Mouse (Mus musculus) heart, embryonic 13.5 days (tissue): ENCODE data around the gene Tnp1. TPM values are rescaled to one million over a fixed set of nuclear protein-coding genes. Genes with fewer than 3 reads are reported as not detected.

Experiments
- ATAC-seq: fragments of 200-750 bp; cut with Nextera tagmentation; 2 replicates; pipeline ENCODE4 v1.8.0; 2017; ENCODE audit warnings: moderate TSS enrichment; ENCODE audit not compliant: insufficient number of reproducible peaks, low FRiP score, low TSS enrichment; ENCODE audit errors: extremely low read depth
- H3K27ac ChIP-seq: fragments of 300-500 bp; sonication (generic); replicated peaks from 2 replicates; pipeline ENCODE4 v1.5.1; 2015; ENCODE audit warnings: moderate library complexity, mild to moderate bottlenecking, inconsistent platforms
- H3K27me3 ChIP-seq: fragments of 300-500 bp; sonication (generic); replicated peaks from 2 replicates; pipeline ENCODE4 v1.6.1; 2015; ENCODE audit warnings: mild to moderate bottlenecking, inconsistent platforms
- H3K36me3 ChIP-seq: fragments of 300-500 bp; sonication (generic); 2 replicates; pipeline ENCODE4 v1.6.1; 2015; ENCODE audit warnings: mild to moderate bottlenecking, inconsistent platforms
- H3K4me1 ChIP-seq: fragments of 300-500 bp; sonication (generic); 2 replicates; pipeline ENCODE4 v1.6.1; 2015; ENCODE audit warnings: inconsistent platforms
- H3K4me2 ChIP-seq: fragments of 300-500 bp; sonication (generic); 2 replicates; pipeline ENCODE4 v1.6.1; 2015; ENCODE audit warnings: inconsistent platforms, mild to moderate bottlenecking, moderate library complexity
- H3K4me3 ChIP-seq: fragments of 300-500 bp; sonication (generic); 2 replicates; pipeline ENCODE4 v1.5.1; 2015; ENCODE audit warnings: moderate library complexity, mild to moderate bottlenecking, inconsistent platforms
- H3K9ac ChIP-seq: fragments of 300-500 bp; sonication (generic); 2 replicates; pipeline ENCODE4 v1.6.1; 2015; ENCODE audit warnings: inconsistent platforms, mild to moderate bottlenecking, moderate library complexity
- H3K9me3 ChIP-seq: fragments of 300-500 bp; sonication (generic); 2 replicates; pipeline ENCODE4 v1.6.1; 2016; ENCODE audit warnings: inconsistent platforms
- WGBS: fragments of 180-500 bp; shearing (Covaris S2); methylation state at CpG from one replicate; pipeline ENCODE4 v1.1.7; 2015; ENCODE audit warnings: mixed read lengths; 5-methylcytosine and 5-hydroxymethylcytosine counted together
- polyA plus RNA-seq: library from polyadenylated mRNA; unstranded; fragments of >200 nt; fragmentation: Nextera tagmentation; extraction: Ambion mirVana; gene quantifications from 2 replicates; pipeline ENCODE4 v1.2.1, GENCODE M21; 2015

Tnp1 gene
- polyA plus RNA-seq, 1 experiment from 2014 or later, result not detected

- 85% methylated on average over 4 of the region's 4 CpGs for WGBS
- no peak for ATAC-seq
- H3K36me3 ChIP-seq, result no peaks in the 10 kb centered on the region
- no peaks in the 10 kb centered on the region for H3K27me3 ChIP-seq
- no peak overlapping the region for H3K9ac ChIP-seq
- H3K9me3 ChIP-seq, result no peaks in the 10 kb centered on the region
- H3K27ac ChIP-seq, result no peak overlapping the region
- H3K4me1 ChIP-seq, result peaks cover 45% of the 10 kb centered on the region
- H3K4me3 ChIP-seq, result no peak overlapping the region
- H3K4me2 ChIP-seq, result no peak overlapping the region
These were observed 49.3 kb downstream of the Tnp1 start for GRCm38 (mm10) chr1:72966423-72966822.

Other genes starting within 250 kb of the Tnp1 start
- 85.0 and 87.3 TPM in 2 replicates for gene Igfbp2, start 191.4 kb downstream of the Tnp1 start, polyA plus RNA-seq
- gene Igfbp5, start 141.0 kb downstream of the Tnp1 start, polyA plus RNA-seq, result 110 and 126 TPM in 2 replicates